Mouse (Mus musculus) inflammation-experienced regulatory T-cells, adult 6 months (primary cell): Measurements from ENCODE around the gene Gm9821. TPM values are rescaled to one million over a fixed set of nuclear protein-coding genes. Genes with fewer than 3 reads are reported as not detected.

Experiments used
- ATAC-seq: one replicate; pipeline ENCODE4 v1.8.0; 2017
- polyA plus RNA-seq, 3 experiments: library from polyadenylated mRNA; unstranded; fragments of 100-300 nt; shearing (Covaris generic); gene quantifications; one replicate each; pipeline ENCODE4 v1.2.1; 2017

Gm9821 gene
- polyA plus RNA-seq, 3 experiments from 2014 or later, result 0.78 to 1.8 (median 0.83) TPM

- peak; percentile 34 for ATAC-seq
Observed at GRCm38 (mm10) chr2:91927826-91928533, 17.5 kb upstream of the Gm9821 start.

- no peak for ATAC-seq
Observed at GRCm38 (mm10) chr2:91928534-91929350, 16.8 kb upstream of the Gm9821 start.

GRCm38 (mm10) chr2:91929455-91929854 lies 16.0 kb upstream of the Gm9821 start:
- ATAC-seq, result no peak

GRCm38 (mm10) chr2:91929936-91930335 lies 15.6 kb upstream of the Gm9821 start:
- ATAC-seq, result no peak

- ATAC-seq, result no peak
Observed at GRCm38 (mm10) chr2:91930761-91931291, 14.7 kb upstream of the Gm9821 start.

- ATAC-seq, result peak; percentile 15
Observed at GRCm38 (mm10) chr2:91931328-91932159, 14.0 kb upstream of the Gm9821 start.

- peak; percentile 12 for ATAC-seq
Observed at GRCm38 (mm10) chr2:91932160-91932711, 13.3 kb upstream of the Gm9821 start, which contains the start of gene Mdk. Mdk (minus strand) TSS chr2:91932297.

GRCm38 (mm10) chr2:91932737-91933350 lies 12.7 kb upstream of the Gm9821 start:
- ATAC-seq, result no peak

GRCm38 (mm10) chr2:91933471-91933870 lies 12.0 kb upstream of the Gm9821 start:
- no peak for ATAC-seq

- ATAC-seq, result no peak
Observed at GRCm38 (mm10) chr2:91934016-91934415, 11.5 kb upstream of the Gm9821 start.

- no peak for ATAC-seq
Observed at GRCm38 (mm10) chr2:91934826-91935525, 10.5 kb upstream of the Gm9821 start.

- ATAC-seq, result no peak
Observed at GRCm38 (mm10) chr2:91936154-91936553, 9.3 kb upstream of the Gm9821 start.

GRCm38 (mm10) chr2:91939303-91939935 lies 6.1 kb upstream of the Gm9821 start:
- no peak for ATAC-seq

GRCm38 (mm10) chr2:91942356-91942755 lies 3.1 kb upstream of the Gm9821 start:
- ATAC-seq, result no peak

- ATAC-seq, result peak; percentile 82
Observed at GRCm38 (mm10) chr2:91944170-91944950, 1.1 kb upstream of the Gm9821 start.

GRCm38 (mm10) chr2:91946836-91947235 lies 1.3 kb downstream of the Gm9821 start:
- ATAC-seq, result no peak

- no peak for ATAC-seq
Observed at GRCm38 (mm10) chr2:91947397-91948150, 2.1 kb downstream of the Gm9821 start.

- ATAC-seq, result no peak
Observed at GRCm38 (mm10) chr2:91948151-91948509, 2.6 kb downstream of the Gm9821 start.

- no peak for ATAC-seq
Observed at GRCm38 (mm10) chr2:91948792-91949241, 3.3 kb downstream of the Gm9821 start.
